Mouse (Mus musculus) central nervous system, embryonic 14 days (tissue): ENCODE measurements around the gene Grem2. TPM values are rescaled to one million over a fixed set of nuclear protein-coding genes. Genes with fewer than 3 reads are reported as not detected.

Experiments
- polyA plus RNA-seq: library from polyadenylated mRNA; depleted of rRNA; stranded (reverse); fragments of >200 nt; gene quantifications from 2 replicates; pipeline ENCODE4 v1.2.3, GENCODE M21; 2012; rRNA removed

The Grem2 gene
- polyA plus RNA-seq: 2.6 and 4.4 TPM in 2 replicates

GRCm38 (mm10) chr1:174921298-174921955 lies at the start of gene Grem2:
Gene Grem2, minus strand, starts transcription at chr1:174921819.

